Mouse (Mus musculus) E14TG2a.4 (cell line): ENCODE results near the gene Dhcr24.

ENCODE experiments used
- CTCF ChIP-seq: conservative IDR thresholded peaks from 2 replicates; pipeline ENCODE4 v1.5.1; 2014; ENCODE audit warnings: low read length
- NANOG ChIP-seq: IDR thresholded peaks from 2 replicates; pipeline ENCODE4 v1.6.1; 2014; ENCODE audit warnings: borderline replicate concordance, low read length, mixed read lengths
- POU5F1 ChIP-seq: IDR thresholded peaks from 2 replicates; pipeline ENCODE4 v1.6.1; 2014; ENCODE audit warnings: low read length, borderline replicate concordance

- TF ChIP-seq CTCF (no peak), POU5F1 (no peak), NANOG (no peak)
Observed at GRCm38 (mm10) chr4:106562006-106562405, 1.2 kb downstream of the Dhcr24 start.
